Mouse (Mus musculus): ENCODE results near the gene Iscu.

GRCm38 (mm10) chr5:113799691-113800090, 27.1 kb downstream of the Iscu start:
- TF ChIP-seq CTCF (IDR thresholded peaks at IDR 0.05; ENCODE audit: low read depth) (no peak), EP300 (IDR thresholded peaks at IDR 0.05; ENCODE audit: low read depth) (no peak)

Measured in liver, embryonic 14.5 days (tissue).